Mouse (Mus musculus): ENCODE measurements around the gene Ephb3. TPM values are rescaled to one million over a fixed set of nuclear protein-coding genes. Genes with fewer than 3 reads are reported as not detected.

Ephb3 gene
- polyA plus RNA-seq, 1 experiment from 2014 or later = 7.1 TPM

DNA sequence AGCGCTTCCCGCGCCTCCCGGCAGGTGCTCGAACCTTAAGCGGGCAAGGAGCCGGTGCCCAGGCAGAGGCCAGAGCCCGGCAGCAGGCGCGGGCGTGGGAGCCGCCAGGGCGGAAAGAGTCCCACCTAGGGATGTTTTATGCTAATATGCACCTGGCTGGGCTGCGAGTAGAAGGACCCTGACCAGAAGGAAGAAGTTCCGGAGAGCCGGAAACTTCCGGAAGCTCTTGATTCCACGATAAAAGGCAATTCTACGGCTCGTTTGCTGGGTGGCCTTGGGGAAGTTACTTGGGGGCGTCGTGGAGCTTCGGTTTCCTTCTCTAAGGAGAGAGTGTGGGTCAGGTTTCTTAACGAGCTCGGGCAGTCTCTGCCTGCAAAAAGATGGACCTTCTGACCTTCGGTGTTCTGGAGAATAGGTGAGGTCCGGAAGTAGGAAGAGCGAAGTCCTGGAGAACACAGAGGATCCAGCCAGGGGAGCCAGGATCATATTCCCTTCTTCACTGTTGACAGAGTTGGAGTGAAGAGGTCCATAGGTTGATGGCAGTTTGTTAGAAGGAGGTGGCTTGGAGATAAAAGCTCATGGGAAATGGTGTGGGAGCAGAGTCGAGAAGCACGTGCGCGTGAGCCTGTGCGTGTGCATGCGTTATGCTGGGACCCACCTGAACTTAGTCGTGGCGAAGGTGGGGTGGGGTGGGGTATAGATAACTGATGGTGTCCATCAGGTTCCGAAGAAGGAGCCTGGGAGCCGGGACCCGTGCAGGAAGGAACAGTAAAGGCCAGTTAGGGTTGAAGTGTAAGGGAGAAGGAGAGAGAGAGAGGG, 44.4 kb downstream of the Ephb3 start:
- 6% methylated on average over 39 of the region's 39 CpGs for WGBS
- Histone ChIP-seq H3K36me3 (ENCODE audit: poor library complexity, severe bottlenecking) (no peaks in the 10 kb centered on the region), H3K27me3 (peaks cover 70% of the 10 kb centered on the region), H3K4me2 (peak overlapping the region; percentile 70), H3K27ac (no peak overlapping the region), H3K4me3 (peak overlapping the region; percentile 40), H3K4me1 (peaks cover 31% of the 10 kb centered on the region), H3K9me3 (replicated peaks) (no peaks in the 10 kb centered on the region), H3K9ac (peak overlapping the region; percentile 48)
- no peak for ATAC-seq

DNA sequence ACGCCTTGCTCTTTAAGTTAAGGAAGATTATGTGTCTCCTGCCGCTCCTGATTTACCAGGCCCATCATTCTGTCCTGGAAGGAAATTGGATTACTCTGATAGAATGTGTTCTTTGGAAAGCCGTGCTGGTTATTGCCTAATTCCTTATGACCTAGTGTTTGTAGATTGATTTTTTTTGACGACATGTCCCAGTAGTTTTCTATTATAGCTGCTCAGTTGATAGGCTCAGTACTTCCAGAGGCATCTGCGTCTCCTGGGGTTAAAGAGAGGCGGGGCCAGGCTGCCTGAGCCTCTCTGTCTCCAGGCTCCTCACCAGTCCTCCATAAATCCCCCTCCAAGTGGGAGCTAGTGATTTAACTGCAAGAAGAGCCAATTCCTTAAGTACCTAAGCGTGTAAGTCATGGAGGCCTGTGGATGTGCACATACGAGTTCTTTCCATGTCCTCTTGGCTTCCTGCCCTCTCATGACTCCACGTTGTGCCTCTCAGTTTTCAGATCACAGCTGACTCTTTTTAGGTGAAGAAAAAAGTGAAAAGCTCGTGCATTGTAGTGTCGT, 47.9 kb downstream of the Ephb3 start:
- no peaks in the 10 kb centered on the region for H3K36me3 ChIP-seq (ENCODE audit: poor library complexity, severe bottlenecking)
- H3K4me2 ChIP-seq = no peak overlapping the region
- no peak overlapping the region for H3K4me3 ChIP-seq
- H3K9me3 ChIP-seq (replicated peaks) = no peaks in the 10 kb centered on the region
- no peak overlapping the region for H3K27ac ChIP-seq
- no peak for ATAC-seq
- WGBS = 49% methylated on average over 11 of the region's 11 CpGs
- H3K9ac ChIP-seq = no peak overlapping the region
- peaks cover 9% of the 10 kb centered on the region for H3K4me1 ChIP-seq
- peaks cover 41% of the 10 kb centered on the region for H3K27me3 ChIP-seq

DNA sequence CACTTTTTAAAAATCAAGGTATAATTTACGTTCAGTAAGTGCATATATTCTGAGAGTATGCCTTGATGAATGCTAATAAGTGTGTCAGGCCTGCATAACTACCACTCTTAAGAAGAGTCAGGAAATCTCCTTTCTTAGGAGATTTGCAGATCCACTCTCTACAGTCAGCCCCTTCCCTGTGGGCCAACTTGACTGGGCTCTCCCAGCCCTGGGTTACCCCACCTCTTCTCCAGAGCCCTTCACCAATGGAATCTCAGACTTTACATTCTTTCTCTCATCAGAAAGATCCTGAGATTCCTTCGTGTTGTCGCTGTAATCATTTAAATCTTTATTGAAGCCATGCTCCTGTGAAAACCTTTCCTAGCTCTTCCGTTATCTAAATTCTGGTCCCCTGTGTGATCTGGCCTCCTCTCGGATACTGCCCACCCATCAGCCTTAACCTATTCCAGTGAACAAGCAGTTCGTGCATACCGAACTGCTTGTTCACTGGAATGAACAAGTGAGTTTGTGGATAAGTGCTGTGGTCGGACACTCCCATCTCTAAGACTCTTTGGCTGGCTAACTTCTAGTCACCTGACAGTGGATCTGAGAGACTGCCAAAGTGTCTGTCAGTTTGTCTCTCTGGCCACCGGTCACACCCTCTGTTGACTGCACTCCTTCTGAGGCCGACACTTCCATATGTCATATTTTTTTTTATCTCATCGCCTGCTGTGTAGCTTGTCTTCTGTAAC, 51.2 kb downstream of the Ephb3 start:
- Histone ChIP-seq H3K9me3 (replicated peaks) (no peaks in the 10 kb centered on the region), H3K4me3 (no peak overlapping the region), H3K4me2 (no peak overlapping the region), H3K27me3 (peaks cover 10% of the 10 kb centered on the region), H3K9ac (no peak overlapping the region), H3K4me1 (no peaks in the 10 kb centered on the region), H3K36me3 (ENCODE audit: poor library complexity, severe bottlenecking) (no peaks in the 10 kb centered on the region), H3K27ac (no peak overlapping the region)
- no peak for ATAC-seq
- WGBS = 90% methylated on average over 11 of the region's 11 CpGs

DNA sequence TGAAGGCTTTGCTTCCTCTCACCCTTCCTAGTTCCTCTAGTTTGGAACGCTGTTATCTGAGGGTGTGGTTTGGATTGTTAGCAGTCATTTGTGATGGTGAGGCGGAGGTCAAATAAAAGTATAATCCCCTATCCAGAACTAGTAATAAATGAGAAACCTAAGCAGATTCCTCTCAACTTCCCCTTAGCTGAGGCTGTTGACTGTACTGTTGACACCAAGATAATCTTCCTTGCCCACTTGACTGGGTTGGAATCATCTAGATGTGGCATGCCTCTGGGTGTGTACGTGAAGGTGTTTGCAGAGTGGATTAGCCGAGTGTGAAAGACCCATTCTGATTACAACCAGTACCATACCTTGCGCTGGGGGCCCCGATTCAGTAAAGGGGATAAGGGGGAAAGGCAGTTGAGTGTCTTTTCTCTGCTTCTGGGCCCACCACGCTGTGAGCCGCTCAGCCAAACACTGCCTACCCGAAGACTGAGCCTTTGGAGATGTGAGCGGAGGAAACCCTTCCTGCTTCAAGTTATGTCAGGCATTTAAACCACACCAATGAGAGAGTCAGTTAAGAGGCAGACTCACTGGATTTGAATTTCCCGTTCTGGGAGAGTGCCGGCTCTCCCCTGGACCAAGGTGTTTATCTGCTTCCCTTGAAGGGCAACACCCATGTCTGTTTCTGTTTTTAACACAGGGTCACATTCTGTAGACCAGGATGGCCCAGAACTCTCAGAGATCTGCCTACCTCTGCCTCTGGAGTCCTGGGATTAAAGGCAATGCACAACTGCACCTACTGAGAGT, 52.2 kb downstream of the Ephb3 start:
- WGBS = 92% methylated on average over 12 of the region's 12 CpGs
- Histone ChIP-seq H3K27ac (no peak overlapping the region), H3K36me3 (ENCODE audit: poor library complexity, severe bottlenecking) (no peaks in the 10 kb centered on the region), H3K4me1 (no peaks in the 10 kb centered on the region), H3K9ac (no peak overlapping the region), H3K9me3 (replicated peaks) (no peaks in the 10 kb centered on the region), H3K4me3 (no peak overlapping the region), H3K27me3 (peaks cover 2% of the 10 kb centered on the region), H3K4me2 (no peak overlapping the region)
- no peak for ATAC-seq

DNA sequence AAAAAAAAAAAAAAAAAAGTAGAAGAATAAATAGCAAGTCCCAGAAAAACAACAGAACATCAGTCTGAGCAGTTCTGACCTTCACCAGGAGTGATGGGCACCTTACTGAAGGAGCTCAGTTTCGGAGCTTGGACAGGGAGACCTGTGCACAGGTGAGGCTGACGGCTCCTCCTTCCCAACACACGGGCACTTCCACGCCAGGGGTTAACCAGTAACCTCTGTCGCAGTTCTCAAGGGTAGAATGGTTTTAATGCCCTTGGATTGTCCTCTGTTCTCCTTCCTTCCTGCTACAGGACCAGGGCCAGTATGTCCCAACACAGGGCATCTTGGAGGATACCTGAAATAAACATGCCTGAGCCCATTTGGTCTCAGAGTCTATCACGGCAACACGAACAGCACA, 60.9 kb downstream of the Ephb3 start:
- WGBS = 89% methylated on average over 7 of the region's 7 CpGs
- no peak for ATAC-seq
- Histone ChIP-seq H3K4me3 (no peak overlapping the region), H3K36me3 (ENCODE audit: poor library complexity, severe bottlenecking) (no peaks in the 10 kb centered on the region), H3K9me3 (replicated peaks) (no peaks in the 10 kb centered on the region), H3K4me2 (no peak overlapping the region), H3K27me3 (no peaks in the 10 kb centered on the region), H3K4me1 (peaks cover 7% of the 10 kb centered on the region; the same call in 1 of the 2 replicates), H3K9ac (no peak overlapping the region), H3K27ac (no peak overlapping the region)

DNA sequence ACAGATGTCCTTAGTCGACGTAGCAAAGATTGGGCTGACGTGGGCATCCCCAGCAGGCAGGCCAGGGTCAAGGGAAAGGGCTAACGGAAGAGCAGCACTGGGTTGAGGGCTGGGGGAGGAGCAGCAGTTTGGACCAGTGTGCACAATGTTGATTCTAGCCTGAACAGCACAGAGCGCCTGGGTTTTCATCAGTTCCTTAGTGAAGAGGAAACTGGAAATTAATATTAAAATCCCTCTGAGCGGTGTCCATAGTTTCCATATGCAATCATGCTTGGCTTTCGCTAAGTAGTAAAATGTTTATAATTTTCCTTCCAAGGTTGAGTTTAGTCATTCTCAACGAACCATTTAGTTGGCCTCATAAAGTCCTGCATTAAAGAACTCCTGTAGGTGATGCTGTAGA, 65.2 kb downstream of the Ephb3 start:
- Histone ChIP-seq H3K36me3 (ENCODE audit: poor library complexity, severe bottlenecking) (no peaks in the 10 kb centered on the region), H3K4me3 (no peak overlapping the region), H3K9me3 (replicated peaks) (no peaks in the 10 kb centered on the region), H3K27me3 (no peaks in the 10 kb centered on the region), H3K4me1 (peaks cover 39% of the 10 kb centered on the region), H3K27ac (no peak overlapping the region), H3K4me2 (no peak overlapping the region), H3K9ac (no peak overlapping the region)
- ATAC-seq = no peak
- WGBS = 67% methylated on average over 8 of the region's 8 CpGs

DNA sequence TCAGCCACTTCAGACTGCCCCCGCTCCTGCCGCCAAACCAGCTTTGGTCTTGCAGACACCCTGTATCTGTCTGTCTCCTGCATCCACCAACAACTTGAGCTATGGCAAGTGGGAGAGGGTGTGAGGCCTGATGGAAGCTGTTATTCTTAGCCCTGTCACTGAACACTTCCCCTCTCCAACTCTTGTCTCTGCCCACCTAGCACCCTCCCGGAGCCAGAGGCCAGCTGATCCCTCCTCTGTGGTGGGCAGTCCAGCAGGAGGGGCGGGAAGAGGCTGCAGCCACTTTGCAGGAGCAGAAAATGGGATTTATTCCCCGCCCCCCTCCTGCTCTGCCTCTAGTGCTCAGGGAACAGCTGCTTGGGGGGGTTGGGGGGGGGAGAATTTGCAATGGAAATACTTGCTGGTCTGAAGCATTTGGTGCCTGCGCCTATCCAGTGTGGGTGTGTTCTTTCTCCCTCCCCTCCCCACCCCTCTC, 67.3 kb downstream of the Ephb3 start:
- ATAC-seq = 0 out of 2 replicates have a peak, but pooled peaks have one; percentile 10
- Histone ChIP-seq H3K36me3 (ENCODE audit: poor library complexity, severe bottlenecking) (no peaks in the 10 kb centered on the region), H3K4me1 (peaks cover 39% of the 10 kb centered on the region), H3K9ac (peak overlapping the region; percentile 26; the same call in 1 of the 2 replicates), H3K9me3 (replicated peaks) (no peaks in the 10 kb centered on the region; the same call in 1 of the 2 replicates), H3K27ac (no peak overlapping the region), H3K4me2 (no peak overlapping the region), H3K27me3 (no peaks in the 10 kb centered on the region), H3K4me3 (no peak overlapping the region)
- WGBS = 56% methylated on average over 6 of the region's 6 CpGs

DNA sequence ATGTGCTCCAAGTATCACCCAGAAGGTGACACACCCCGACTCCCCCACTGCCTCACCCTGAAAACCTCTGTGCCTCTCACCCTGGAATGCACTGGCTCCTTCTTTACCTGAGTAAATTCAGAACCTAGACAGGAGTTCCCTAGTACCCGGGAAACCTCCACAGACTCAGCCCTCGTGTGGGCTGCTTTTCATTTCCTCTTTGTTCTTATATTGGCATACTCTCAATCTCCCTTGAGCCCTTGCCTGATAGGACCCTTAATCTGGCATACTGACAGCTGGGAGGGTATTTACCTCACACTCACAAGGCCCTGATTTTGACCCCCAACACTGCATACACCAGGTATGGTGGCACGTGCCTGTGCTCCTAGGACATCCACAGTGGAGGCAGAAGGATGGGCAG, 68.2 kb downstream of the Ephb3 start:
- ATAC-seq = no peak
- Histone ChIP-seq H3K9ac (no peak overlapping the region), H3K4me2 (no peak overlapping the region), H3K4me3 (no peak overlapping the region), H3K9me3 (replicated peaks) (no peaks in the 10 kb centered on the region; the same call in 1 of the 2 replicates), H3K36me3 (ENCODE audit: poor library complexity, severe bottlenecking) (no peaks in the 10 kb centered on the region), H3K27me3 (no peaks in the 10 kb centered on the region), H3K4me1 (peaks cover 39% of the 10 kb centered on the region), H3K27ac (no peak overlapping the region)
- 57% methylated on average over 4 of the region's 4 CpGs for WGBS

Small RNA genes lying within 50 kb of the gene (microRNA-seq; reads per million reads assigned to microRNA genes)
- gene Mir7680 = not detected

Other genes starting within 250 kb of the Ephb3 start
- not detected in 2 replicates for gene Teddm3, start 50.8 kb upstream of the Ephb3 start, polyA plus RNA-seq (2015; fragmentation: Nextera tagmentation; extraction: Ambion mirVana)
- 25.6 and 29.9 TPM in 2 replicates for gene Vps8, start 218.4 kb downstream of the Ephb3 start, polyA plus RNA-seq (2015; fragmentation: Nextera tagmentation; extraction: Ambion mirVana)